Mouse (Mus musculus): ENCODE results near the gene Adamtsl1. TPM values are rescaled to one million over a fixed set of nuclear protein-coding genes. Genes with fewer than 3 reads are reported as not detected.
A peak's percentile ranks its signal among the peaks of the same experiment; 100 is the strongest.

The Adamtsl1 gene
- polyA plus RNA-seq, 1 experiment from 2014 or later, result 0.38 TPM

GRCm38 (mm10) chr4:85784428-85784827, 270.5 kb downstream of the Adamtsl1 start:
- ATAC-seq (no peak), DNase-seq (no peak)
- H3K27ac ChIP-seq (ENCODE audit: low read depth), result no peak overlapping the region
- no peaks in the 10 kb centered on the region for H3K9me3 ChIP-seq (ENCODE audit: low read length)
- no peak overlapping the region for H3K4me3 ChIP-seq (ENCODE audit: low read depth, low read length)
- WGBS (ENCODE audit: insufficient replicate concordance), result 55% methylated on average over 4 of the region's 4 CpGs
- H3K4me2 ChIP-seq (ENCODE audit: low read depth, low read length), result no peak overlapping the region
- H3K9ac ChIP-seq (replicated peaks), result no peak overlapping the region
- no peaks in the 10 kb centered on the region for H3K4me1 ChIP-seq (ENCODE audit: insufficient read depth)
- no peaks in the 10 kb centered on the region for H3K36me3 ChIP-seq (replicated peaks; ENCODE audit: insufficient read depth, low read length)
- H3K27me3 ChIP-seq (ENCODE audit: insufficient read depth, low read length), result no peaks in the 10 kb centered on the region
- TF ChIP-seq CTCF (IDR thresholded peaks at IDR 0.05; ENCODE audit: low read depth) (no peak), EP300 (IDR thresholded peaks at IDR 0.05; ENCODE audit: low read depth) (no peak)

DNA sequence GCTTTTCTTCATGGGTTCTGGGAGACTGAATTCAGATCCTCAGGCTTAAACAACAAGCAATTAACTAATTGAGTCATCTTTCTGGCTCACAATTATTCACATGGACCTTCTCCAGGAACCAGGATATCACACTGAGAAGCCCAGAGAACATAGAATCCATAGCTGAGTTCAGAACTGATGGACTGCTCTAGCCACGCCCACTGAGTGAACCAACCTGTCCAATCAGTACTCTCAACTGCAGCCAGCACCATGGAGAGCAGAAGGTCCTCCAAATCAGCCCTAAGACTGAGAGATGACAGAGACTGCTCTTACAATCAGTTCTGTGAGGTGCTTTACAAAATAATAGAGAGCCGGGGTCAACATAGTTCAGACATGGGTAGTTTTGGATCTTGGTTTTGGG, 276.3 kb downstream of the Adamtsl1 start:
- ATAC-seq, result no peak

GRCm38 (mm10) chr4:85801805-85802204, 287.8 kb downstream of the Adamtsl1 start:
- no peak for ATAC-seq
- no peaks in the 10 kb centered on the region for H3K9me3 ChIP-seq (ENCODE audit: low read length)

More for the DNA sequence above, 276.3 kb downstream of the Adamtsl1 start:
- Histone ChIP-seq H3K4me2 (ENCODE audit: low read depth, low read length) (no peak overlapping the region), H3K27me3 (ENCODE audit: insufficient read depth, low read length) (no peaks in the 10 kb centered on the region), H3K36me3 (replicated peaks; ENCODE audit: insufficient read depth, low read length) (no peaks in the 10 kb centered on the region), H3K27ac (ENCODE audit: low read depth) (no peak overlapping the region), H3K4me3 (ENCODE audit: low read depth, low read length) (no peak overlapping the region), H3K9me3 (ENCODE audit: low read length) (no peaks in the 10 kb centered on the region), H3K9ac (replicated peaks) (no peak overlapping the region), H3K4me1 (ENCODE audit: insufficient read depth) (no peaks in the 10 kb centered on the region)
- 42% methylated on average over 2 of the region's 2 CpGs for WGBS (ENCODE audit: insufficient replicate concordance)
- TF ChIP-seq EP300 (IDR thresholded peaks at IDR 0.05; ENCODE audit: low read depth) (no peak), CTCF (IDR thresholded peaks at IDR 0.05; ENCODE audit: low read depth) (no peak)
- DNase-seq, result no peak

GRCm38 (mm10) chr4:85814418-85814817, 300.4 kb downstream of the Adamtsl1 start:
- Histone ChIP-seq H3K27me3 (ENCODE audit: insufficient read depth, low read length) (no peaks in the 10 kb centered on the region), H3K4me3 (ENCODE audit: low read depth, low read length) (no peak overlapping the region), H3K4me2 (ENCODE audit: low read depth, low read length) (no peak overlapping the region), H3K9me3 (ENCODE audit: low read length) (no peaks in the 10 kb centered on the region), H3K4me1 (ENCODE audit: insufficient read depth) (no peaks in the 10 kb centered on the region), H3K27ac (ENCODE audit: low read depth) (no peak overlapping the region), H3K9ac (replicated peaks) (no peak overlapping the region), H3K36me3 (replicated peaks; ENCODE audit: insufficient read depth, low read length) (no peaks in the 10 kb centered on the region)
- WGBS (ENCODE audit: insufficient replicate concordance), result 56% methylated on average over 3 of the region's 3 CpGs
- no peak for DNase-seq
- TF ChIP-seq EP300 (IDR thresholded peaks at IDR 0.05; ENCODE audit: low read depth) (no peak), CTCF (IDR thresholded peaks at IDR 0.05; ENCODE audit: low read depth) (no peak)
- no peak for ATAC-seq

More at GRCm38 (mm10) chr4:85801805-85802204, 287.8 kb downstream of the Adamtsl1 start:
- Histone ChIP-seq H3K9ac (replicated peaks) (no peak overlapping the region), H3K4me3 (ENCODE audit: low read depth, low read length) (no peak overlapping the region), H3K36me3 (replicated peaks; ENCODE audit: insufficient read depth, low read length) (no peaks in the 10 kb centered on the region), H3K4me2 (ENCODE audit: low read depth, low read length) (no peak overlapping the region), H3K27ac (ENCODE audit: low read depth) (no peak overlapping the region), H3K4me1 (ENCODE audit: insufficient read depth) (no peaks in the 10 kb centered on the region), H3K27me3 (ENCODE audit: insufficient read depth, low read length) (no peaks in the 10 kb centered on the region)
- TF ChIP-seq EP300 (IDR thresholded peaks at IDR 0.05; ENCODE audit: low read depth) (no peak), CTCF (IDR thresholded peaks at IDR 0.05; ENCODE audit: low read depth) (peak; percentile 97)
- 3% methylated on average over 8 of the region's 8 CpGs for WGBS (ENCODE audit: insufficient replicate concordance)
- DNase-seq, result peak; percentile 79

- Histone ChIP-seq H3K4me1 (ENCODE audit: insufficient read depth) (no peaks in the 10 kb centered on the region), H3K9ac (replicated peaks) (no peak overlapping the region), H3K4me3 (ENCODE audit: low read depth, low read length) (no peak overlapping the region), H3K27me3 (ENCODE audit: insufficient read depth, low read length) (no peaks in the 10 kb centered on the region), H3K27ac (ENCODE audit: low read depth) (no peak overlapping the region), H3K9me3 (ENCODE audit: low read length) (no peaks in the 10 kb centered on the region), H3K36me3 (replicated peaks; ENCODE audit: insufficient read depth, low read length) (no peaks in the 10 kb centered on the region), H3K4me2 (ENCODE audit: low read depth, low read length) (no peak overlapping the region)
- no peak for DNase-seq
- TF ChIP-seq CTCF (IDR thresholded peaks at IDR 0.05; ENCODE audit: low read depth) (no peak), EP300 (IDR thresholded peaks at IDR 0.05; ENCODE audit: low read depth) (no peak)
- no peak for ATAC-seq
- WGBS (ENCODE audit: insufficient replicate concordance), result 54% methylated on average over 2 of the region's 2 CpGs
Observed at GRCm38 (mm10) chr4:85818504-85818903, 304.5 kb downstream of the Adamtsl1 start.

DNA sequence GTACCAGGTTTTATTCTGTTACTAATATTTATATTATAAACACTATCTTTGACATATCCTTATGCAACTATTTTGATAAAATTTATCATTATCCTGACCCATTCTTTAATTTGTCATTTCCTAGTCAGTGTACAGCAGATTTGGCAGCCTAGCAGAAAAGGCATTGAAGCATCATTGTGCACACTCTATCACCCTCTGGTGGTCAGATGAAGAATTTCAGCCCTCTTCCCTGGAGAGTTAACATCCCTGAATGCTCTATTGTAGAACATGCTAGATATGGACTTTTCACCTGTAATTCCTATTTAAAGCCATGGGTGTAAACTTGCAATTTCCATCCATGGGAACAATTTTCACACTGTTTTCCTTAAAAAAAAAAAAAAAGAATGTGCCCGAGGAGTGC, 305.2 kb downstream of the Adamtsl1 start:
- H3K27ac ChIP-seq (ENCODE audit: low read depth), result no peak overlapping the region
- H3K9me3 ChIP-seq (ENCODE audit: low read length), result no peaks in the 10 kb centered on the region
- 70% methylated on average over 1 of the region's 1 CpGs for WGBS (ENCODE audit: insufficient replicate concordance)
- H3K4me1 ChIP-seq (ENCODE audit: insufficient read depth), result no peaks in the 10 kb centered on the region
- no peaks in the 10 kb centered on the region for H3K36me3 ChIP-seq (replicated peaks; ENCODE audit: insufficient read depth, low read length)
- H3K9ac ChIP-seq (replicated peaks), result no peak overlapping the region
- H3K27me3 ChIP-seq (ENCODE audit: insufficient read depth, low read length), result no peaks in the 10 kb centered on the region
- ATAC-seq (no peak), DNase-seq (no peak)
- H3K4me2 ChIP-seq (ENCODE audit: low read depth, low read length), result no peak overlapping the region
- TF ChIP-seq EP300 (IDR thresholded peaks at IDR 0.05; ENCODE audit: low read depth), result no peak
- TF ChIP-seq CTCF (IDR thresholded peaks at IDR 0.05; ENCODE audit: low read depth), result peak; percentile 85
- H3K4me3 ChIP-seq (ENCODE audit: low read depth, low read length), result no peak overlapping the region

DNA sequence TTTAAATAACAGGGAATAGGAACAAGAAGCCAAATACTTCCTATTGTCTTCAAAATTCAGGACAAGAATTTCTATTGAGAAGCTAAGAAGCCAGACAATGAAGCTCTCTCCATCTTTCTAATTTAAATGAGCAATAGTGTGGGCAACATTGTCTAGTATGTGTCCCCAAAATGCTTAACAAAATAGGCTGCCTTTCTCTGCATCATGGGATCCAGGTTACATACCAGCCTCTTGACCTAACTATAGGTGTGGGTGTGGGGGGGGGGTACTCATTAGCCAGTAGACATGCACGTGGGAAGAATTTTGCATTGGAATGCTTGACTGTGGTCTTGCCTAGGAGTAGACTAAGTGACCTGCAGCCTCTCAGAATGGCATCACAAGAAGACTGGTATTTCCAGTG, 305.9 kb downstream of the Adamtsl1 start:
- no peak for ATAC-seq
- WGBS (ENCODE audit: insufficient replicate concordance), result 29% methylated on average over 1 of the region's 1 CpGs
- no peak for TF ChIP-seq CTCF (IDR thresholded peaks at IDR 0.05; ENCODE audit: low read depth)
- TF ChIP-seq EP300 (IDR thresholded peaks at IDR 0.05; ENCODE audit: low read depth), result no peak

More for the DNA sequence above, 305.9 kb downstream of the Adamtsl1 start:
- no peaks in the 10 kb centered on the region for H3K27me3 ChIP-seq (ENCODE audit: insufficient read depth, low read length)
- no peaks in the 10 kb centered on the region for H3K4me1 ChIP-seq (ENCODE audit: insufficient read depth)
- H3K4me2 ChIP-seq (ENCODE audit: low read depth, low read length), result no peak overlapping the region
- H3K36me3 ChIP-seq (replicated peaks; ENCODE audit: insufficient read depth, low read length), result no peaks in the 10 kb centered on the region
- H3K9me3 ChIP-seq (ENCODE audit: low read length), result no peaks in the 10 kb centered on the region
- H3K4me3 ChIP-seq (ENCODE audit: low read depth, low read length), result no peak overlapping the region
- DNase-seq, result no peak
- no peak overlapping the region for H3K27ac ChIP-seq (ENCODE audit: low read depth)
- H3K9ac ChIP-seq (replicated peaks), result no peak overlapping the region

All from liver, postnatal 0 days (tissue).